Mouse (Mus musculus): ENCODE measurements at regions not wholly inside any gene's neighbourhood (a gene's known extent, or its start where the extent isn't known, plus 50 kb on each side); places are given as distances from the start of the nearest gene placed in this dataset.
A peak's percentile ranks its signal among the peaks of the same experiment; 100 is the strongest.

DNA sequence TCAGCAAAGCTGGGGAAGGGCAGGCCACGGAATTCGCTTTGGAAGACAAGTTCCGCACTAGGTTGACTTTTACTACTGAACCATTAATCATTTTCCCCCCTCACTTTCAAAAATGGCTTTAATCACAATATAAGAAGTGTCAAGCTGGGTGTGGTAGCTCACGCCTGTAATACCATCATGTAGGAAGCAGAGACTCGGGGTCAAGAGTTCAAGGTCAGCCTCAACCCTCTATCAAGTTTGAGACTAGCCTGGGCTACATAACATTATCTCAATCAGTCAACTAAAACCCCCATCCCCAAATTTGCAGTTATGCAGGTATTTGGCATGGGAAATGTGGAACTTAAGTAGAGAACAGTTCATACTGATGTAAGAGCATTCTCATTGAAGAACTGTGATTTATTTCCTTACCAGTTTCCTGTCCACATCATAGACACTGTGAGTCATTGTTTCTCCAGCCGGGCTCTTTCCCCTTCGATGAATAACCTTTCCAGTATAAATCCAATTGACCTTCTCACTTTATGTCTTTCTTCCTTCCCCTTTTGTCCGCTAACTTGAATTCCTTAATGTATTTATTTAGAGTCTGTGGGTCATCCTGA lies 308.6 kb downstream of the Gja1 start:
- no peak overlapping the region for H3K27ac ChIP-seq (ENCODE audit: insufficient read depth, low read length)
- H3K27me3 ChIP-seq (ENCODE audit: control insufficient read depth, insufficient read depth, low read length), result no peaks in the 10 kb centered on the region
- DNase-seq, result no peak
- no peak overlapping the region for H3K4me3 ChIP-seq (replicated peaks; ENCODE audit: insufficient read depth, low read depth, low read length)
- no peaks in the 10 kb centered on the region for H3K4me1 ChIP-seq (ENCODE audit: control insufficient read depth, insufficient read depth, low read length)
- WGBS, result 95% methylated on average over 8 of the region's 8 CpGs
- TF ChIP-seq CTCF (IDR thresholded peaks at IDR 0.05; ENCODE audit: borderline replicate concordance, insufficient read depth, low read depth, low read length), result no peak
- no peak for TF ChIP-seq POLR2A (IDR thresholded peaks at IDR 0.05; ENCODE audit: borderline replicate concordance, insufficient read depth, low read length)

DNA sequence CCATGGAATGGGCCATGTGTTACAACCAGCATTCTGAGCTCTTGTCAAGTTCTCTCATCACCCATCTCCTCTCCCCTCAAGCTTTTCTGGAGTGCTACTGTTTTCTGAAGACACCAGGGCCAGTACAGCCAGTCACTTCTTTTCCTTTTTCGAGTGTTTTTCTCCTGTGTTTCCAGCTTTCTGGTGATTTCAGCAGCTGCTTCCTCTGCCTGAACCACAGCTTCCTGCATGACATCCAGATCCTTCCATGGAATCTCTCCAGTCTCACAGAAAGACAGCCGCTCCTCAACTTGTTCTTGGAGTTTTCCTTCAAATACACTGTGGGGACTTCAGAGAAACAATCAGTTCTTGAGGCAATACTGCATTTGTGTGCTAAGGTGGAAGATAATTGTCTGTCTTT lies 314.3 kb downstream of the Gja1 start:
- Histone ChIP-seq H3K27me3 (ENCODE audit: control insufficient read depth, insufficient read depth, low read length) (no peaks in the 10 kb centered on the region), H3K27ac (ENCODE audit: insufficient read depth, low read length) (no peak overlapping the region), H3K4me3 (replicated peaks; ENCODE audit: insufficient read depth, low read depth, low read length) (no peak overlapping the region), H3K4me1 (ENCODE audit: control insufficient read depth, insufficient read depth, low read length) (no peaks in the 10 kb centered on the region)
- 86% methylated on average over 2 of the region's 2 CpGs for WGBS
- TF ChIP-seq CTCF (IDR thresholded peaks at IDR 0.05; ENCODE audit: borderline replicate concordance, insufficient read depth, low read depth, low read length), result no peak
- TF ChIP-seq POLR2A (IDR thresholded peaks at IDR 0.05; ENCODE audit: borderline replicate concordance, insufficient read depth, low read length), result no peak
- DNase-seq, result no peak

DNA sequence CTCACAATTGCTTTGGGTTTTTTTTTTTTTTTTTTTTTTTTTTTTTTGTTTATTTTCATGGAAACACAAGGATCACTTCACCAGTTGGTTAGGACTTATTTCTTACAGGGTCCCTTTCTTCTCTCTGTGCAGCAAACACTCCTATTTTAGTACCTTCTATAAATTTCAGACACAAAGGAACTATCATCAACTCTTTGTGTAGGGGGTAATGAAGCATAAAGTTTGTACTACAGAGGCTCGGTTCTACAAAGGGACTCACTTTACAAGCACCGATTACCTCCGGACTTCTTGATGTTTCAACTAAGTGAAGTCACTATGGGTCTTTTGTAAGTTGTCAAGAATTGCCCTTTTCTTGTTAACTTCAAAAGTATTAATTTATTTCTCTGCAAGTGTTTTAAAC lies 318.0 kb downstream of the Gja1 start:
- Histone ChIP-seq H3K27ac (ENCODE audit: insufficient read depth, low read length) (no peak overlapping the region), H3K4me1 (ENCODE audit: control insufficient read depth, insufficient read depth, low read length) (no peaks in the 10 kb centered on the region), H3K27me3 (ENCODE audit: control insufficient read depth, insufficient read depth, low read length) (no peaks in the 10 kb centered on the region), H3K4me3 (replicated peaks; ENCODE audit: insufficient read depth, low read depth, low read length) (no peak overlapping the region)
- WGBS, result 64% methylated on average over 3 of the region's 3 CpGs
- DNase-seq, result no peak
- TF ChIP-seq POLR2A (IDR thresholded peaks at IDR 0.05; ENCODE audit: borderline replicate concordance, insufficient read depth, low read length) (no peak), CTCF (IDR thresholded peaks at IDR 0.05; ENCODE audit: borderline replicate concordance, insufficient read depth, low read depth, low read length) (no peak)

DNA sequence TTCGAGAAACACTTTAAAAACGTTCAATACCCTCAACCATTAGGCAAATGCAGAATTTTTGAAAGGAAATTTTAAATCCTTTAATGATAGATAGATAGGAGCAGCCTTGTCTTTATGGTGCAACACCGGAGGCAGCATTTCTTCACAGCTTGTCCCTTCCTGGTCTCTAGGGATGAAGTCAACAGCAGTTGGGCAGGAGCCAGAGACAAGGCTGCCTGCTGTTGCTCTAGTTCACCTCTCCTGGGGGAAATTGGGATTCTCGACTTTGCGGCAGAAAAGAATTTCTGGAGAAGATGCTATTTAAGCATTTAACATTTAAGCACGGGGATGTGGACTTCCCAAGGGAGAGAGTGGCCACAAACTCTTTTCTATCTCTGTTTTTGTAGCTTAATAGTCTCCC lies 323.0 kb downstream of the Gja1 start:
- TF ChIP-seq POLR2A (IDR thresholded peaks at IDR 0.05; ENCODE audit: borderline replicate concordance, insufficient read depth, low read length) (no peak), CTCF (IDR thresholded peaks at IDR 0.05; ENCODE audit: borderline replicate concordance, insufficient read depth, low read depth, low read length) (no peak)
- H3K4me3 ChIP-seq (replicated peaks; ENCODE audit: insufficient read depth, low read depth, low read length), result no peak overlapping the region
- H3K4me1 ChIP-seq (ENCODE audit: control insufficient read depth, insufficient read depth, low read length), result no peaks in the 10 kb centered on the region
- peak in 1 of 2 experiments; percentile 3 for DNase-seq
- 52% methylated on average over 6 of the region's 6 CpGs for WGBS
- H3K27ac ChIP-seq (ENCODE audit: insufficient read depth, low read length), result no peak overlapping the region
- no peaks in the 10 kb centered on the region for H3K27me3 ChIP-seq (ENCODE audit: control insufficient read depth, insufficient read depth, low read length)

DNA sequence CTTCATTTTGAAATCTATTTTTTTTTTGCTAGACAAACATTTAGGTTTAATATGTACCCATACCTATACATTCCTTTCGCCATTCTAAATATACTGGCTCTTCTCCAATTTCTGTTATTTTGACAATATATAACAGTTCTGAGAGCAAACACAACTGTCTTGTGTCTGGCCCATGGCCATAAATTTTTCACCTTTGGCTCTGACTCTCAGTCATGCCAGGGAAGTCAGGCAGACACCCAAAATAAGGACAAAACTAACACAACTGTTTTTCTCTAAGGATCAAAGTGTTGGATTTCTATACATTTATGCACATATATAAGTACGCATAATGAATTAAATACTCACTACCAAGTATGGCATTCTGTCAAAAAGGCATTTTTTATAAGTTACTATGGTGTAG lies 331.3 kb downstream of the Gja1 start:
- WGBS, result 73% methylated on average over 2 of the region's 2 CpGs
- Histone ChIP-seq H3K4me3 (replicated peaks; ENCODE audit: insufficient read depth, low read depth, low read length) (no peak overlapping the region), H3K27me3 (ENCODE audit: control insufficient read depth, insufficient read depth, low read length) (no peaks in the 10 kb centered on the region), H3K27ac (ENCODE audit: insufficient read depth, low read length) (no peak overlapping the region), H3K4me1 (ENCODE audit: control insufficient read depth, insufficient read depth, low read length) (no peaks in the 10 kb centered on the region)
- TF ChIP-seq CTCF (IDR thresholded peaks at IDR 0.05; ENCODE audit: borderline replicate concordance, insufficient read depth, low read depth, low read length) (no peak), POLR2A (IDR thresholded peaks at IDR 0.05; ENCODE audit: borderline replicate concordance, insufficient read depth, low read length) (no peak)
- no peak for DNase-seq

DNA sequence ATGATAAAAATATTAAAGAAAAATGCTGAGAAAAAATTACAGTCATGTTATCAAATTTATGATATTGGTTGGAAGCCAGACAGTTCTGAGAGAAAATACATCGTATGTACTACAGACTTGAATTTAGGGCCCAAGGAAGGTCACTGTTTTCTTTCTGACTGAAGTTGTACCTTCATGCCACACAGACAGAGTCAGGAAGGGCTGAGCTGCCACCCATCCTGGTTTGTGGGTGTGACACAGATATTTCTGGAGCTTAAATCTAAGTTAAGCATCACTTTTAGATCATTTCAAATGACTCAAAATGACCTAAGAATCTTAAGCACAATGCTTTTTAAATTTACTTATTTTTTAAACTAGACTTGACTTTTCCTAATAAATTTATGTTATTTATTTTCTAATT lies 331.8 kb downstream of the Gja1 start:
- Histone ChIP-seq H3K27me3 (ENCODE audit: control insufficient read depth, insufficient read depth, low read length) (no peaks in the 10 kb centered on the region), H3K27ac (ENCODE audit: insufficient read depth, low read length) (no peak overlapping the region), H3K4me1 (ENCODE audit: control insufficient read depth, insufficient read depth, low read length) (no peaks in the 10 kb centered on the region), H3K4me3 (replicated peaks; ENCODE audit: insufficient read depth, low read depth, low read length) (no peak overlapping the region)
- no peak for DNase-seq
- TF ChIP-seq CTCF (IDR thresholded peaks at IDR 0.05; ENCODE audit: borderline replicate concordance, insufficient read depth, low read depth, low read length), result no peak
- TF ChIP-seq POLR2A (IDR thresholded peaks at IDR 0.05; ENCODE audit: borderline replicate concordance, insufficient read depth, low read length), result no peak
- WGBS, result 87% methylated on average over 1 of the region's 1 CpGs

DNA sequence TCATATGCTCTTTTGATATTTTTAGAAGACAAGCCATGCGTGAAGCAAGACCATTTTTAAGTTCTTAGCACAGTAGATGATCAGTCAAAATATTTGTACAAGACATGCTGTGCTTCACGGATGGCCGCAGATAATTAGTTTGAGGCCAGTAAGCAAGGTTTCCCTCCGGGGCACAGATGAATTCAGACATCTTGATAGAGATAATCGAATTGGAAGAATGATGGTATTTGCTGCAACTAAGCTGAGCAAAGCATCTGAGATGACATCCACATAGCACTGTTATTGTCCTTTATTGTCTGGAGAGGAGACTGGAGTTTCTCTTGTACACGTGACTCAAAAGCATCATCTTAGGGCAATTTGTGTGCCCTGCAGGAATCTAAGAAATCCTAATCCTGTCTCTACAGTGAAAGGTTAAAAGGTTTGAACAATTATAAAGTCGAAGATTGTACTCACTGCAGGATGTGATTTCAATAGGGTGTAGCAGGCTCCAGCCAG lies 335.5 kb downstream of the Gja1 start:
- no peak overlapping the region for H3K27ac ChIP-seq (ENCODE audit: insufficient read depth, low read length)
- no peaks in the 10 kb centered on the region for H3K27me3 ChIP-seq (ENCODE audit: control insufficient read depth, insufficient read depth, low read length)
- H3K4me1 ChIP-seq (ENCODE audit: control insufficient read depth, insufficient read depth, low read length), result no peaks in the 10 kb centered on the region
- TF ChIP-seq POLR2A (IDR thresholded peaks at IDR 0.05; ENCODE audit: borderline replicate concordance, insufficient read depth, low read length) (no peak), CTCF (IDR thresholded peaks at IDR 0.05; ENCODE audit: borderline replicate concordance, insufficient read depth, low read depth, low read length) (no peak)
- WGBS, result 14% methylated on average over 7 of the region's 7 CpGs
- DNase-seq, result peak in 1 of 2 experiments; percentile 1
- H3K4me3 ChIP-seq (replicated peaks; ENCODE audit: insufficient read depth, low read depth, low read length), result no peak overlapping the region

DNA sequence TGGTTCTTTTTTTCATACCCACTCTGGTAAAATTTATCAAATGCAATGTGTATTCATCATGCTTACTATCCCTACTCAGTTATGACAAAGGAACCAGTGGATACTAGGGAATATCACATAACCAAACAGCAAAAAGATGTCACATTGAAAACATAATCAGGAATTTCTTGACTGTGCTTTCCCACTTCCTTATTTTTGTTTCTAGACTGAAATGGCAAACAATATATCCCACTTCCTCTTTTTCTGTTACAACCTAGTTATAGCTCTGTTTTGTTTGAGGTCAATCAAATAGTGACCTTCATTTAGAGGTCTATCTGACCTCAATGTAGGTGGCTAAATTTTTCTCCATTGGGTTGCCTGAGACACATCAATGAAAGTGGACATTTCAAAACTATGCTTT lies 359.9 kb downstream of the Gja1 start:
- TF ChIP-seq CTCF (IDR thresholded peaks at IDR 0.05; ENCODE audit: borderline replicate concordance, insufficient read depth, low read depth, low read length) (no peak), POLR2A (IDR thresholded peaks at IDR 0.05; ENCODE audit: borderline replicate concordance, insufficient read depth, low read length) (no peak)
- no peaks in the 10 kb centered on the region for H3K4me1 ChIP-seq (ENCODE audit: control insufficient read depth, insufficient read depth, low read length)
- H3K27ac ChIP-seq (ENCODE audit: insufficient read depth, low read length), result no peak overlapping the region
- DNase-seq, result no peak
- no peaks in the 10 kb centered on the region for H3K27me3 ChIP-seq (ENCODE audit: control insufficient read depth, insufficient read depth, low read length)
- no peak overlapping the region for H3K4me3 ChIP-seq (replicated peaks; ENCODE audit: insufficient read depth, low read depth, low read length)

All from cerebellum, adult 2 months (tissue).